Mouse (Mus musculus): ENCODE results near the gene Itih5. TPM values are rescaled to one million over a fixed set of nuclear protein-coding genes. Genes with fewer than 3 reads are reported as not detected.

Itih5 gene
- polyA plus RNA-seq, 1 experiment from 2014 or later, result 35.4 TPM

GRCm38 (mm10) chr2:10265881-10266280 is 112.5 kb downstream of the Itih5 start:
- Histone ChIP-seq H3K27me3 (ENCODE audit: control insufficient read depth, insufficient read depth, low read length) (no peaks in the 10 kb centered on the region), H3K27ac (replicated peaks) (no peak overlapping the region), H3K9me3 (ENCODE audit: control insufficient read depth, low read length) (no peaks in the 10 kb centered on the region), H3K36me3 (ENCODE audit: control insufficient read depth, insufficient read depth, low read length) (no peaks in the 10 kb centered on the region), H3K9ac (ENCODE audit: low read length) (no peak overlapping the region), H3K4me3 (ENCODE audit: low read depth, low read length) (no peak overlapping the region), H3K4me1 (replicated peaks; ENCODE audit: control insufficient read depth, insufficient read depth) (no peaks in the 10 kb centered on the region), H3K4me2 (replicated peaks; ENCODE audit: low read depth) (no peak overlapping the region)
- no peak for ATAC-seq (ENCODE audit: low FRiP score, low TSS enrichment)
- DNase-seq (ENCODE audit: low spot score), result no peak
- WGBS, result 69% methylated on average over 5 of the region's 5 CpGs
- TF ChIP-seq EP300 (optimal IDR thresholded peaks at IDR 0.05) (no peak), CTCF (IDR thresholded peaks at IDR 0.05; ENCODE audit: low read depth) (no peak)

- no peak for ATAC-seq (ENCODE audit: low FRiP score, low TSS enrichment)
- Histone ChIP-seq H3K9me3 (ENCODE audit: control insufficient read depth, low read length) (no peaks in the 10 kb centered on the region), H3K4me1 (replicated peaks; ENCODE audit: control insufficient read depth, insufficient read depth) (no peaks in the 10 kb centered on the region), H3K9ac (ENCODE audit: low read length) (no peak overlapping the region), H3K36me3 (ENCODE audit: control insufficient read depth, insufficient read depth, low read length) (no peaks in the 10 kb centered on the region), H3K27me3 (ENCODE audit: control insufficient read depth, insufficient read depth, low read length) (no peaks in the 10 kb centered on the region), H3K4me2 (replicated peaks; ENCODE audit: low read depth) (no peak overlapping the region), H3K27ac (replicated peaks) (no peak overlapping the region), H3K4me3 (ENCODE audit: low read depth, low read length) (no peak overlapping the region)
- 63% methylated on average over 9 of the region's 9 CpGs for WGBS
- TF ChIP-seq EP300 (optimal IDR thresholded peaks at IDR 0.05), result no peak
- no peak for TF ChIP-seq CTCF (IDR thresholded peaks at IDR 0.05; ENCODE audit: low read depth)
- no peak for DNase-seq (ENCODE audit: low spot score)
Measured at GRCm38 (mm10) chr2:10272604-10273115, 119.3 kb downstream of the Itih5 start.

- Histone ChIP-seq H3K4me1 (replicated peaks; ENCODE audit: control insufficient read depth, insufficient read depth) (no peaks in the 10 kb centered on the region), H3K27ac (replicated peaks) (no peak overlapping the region), H3K4me3 (ENCODE audit: low read depth, low read length) (no peak overlapping the region), H3K36me3 (ENCODE audit: control insufficient read depth, insufficient read depth, low read length) (no peaks in the 10 kb centered on the region), H3K9me3 (ENCODE audit: control insufficient read depth, low read length) (no peaks in the 10 kb centered on the region), H3K9ac (ENCODE audit: low read length) (no peak overlapping the region), H3K4me2 (replicated peaks; ENCODE audit: low read depth) (no peak overlapping the region), H3K27me3 (ENCODE audit: control insufficient read depth, insufficient read depth, low read length) (no peaks in the 10 kb centered on the region)
- DNase-seq (ENCODE audit: low spot score) (no peak), ATAC-seq (ENCODE audit: low FRiP score, low TSS enrichment) (no peak)
- 70% methylated on average over 3 of the region's 3 CpGs for WGBS
- no peak for TF ChIP-seq EP300 (optimal IDR thresholded peaks at IDR 0.05)
- TF ChIP-seq CTCF (IDR thresholded peaks at IDR 0.05; ENCODE audit: low read depth), result no peak
Measured at GRCm38 (mm10) chr2:10273541-10274050, 120.2 kb downstream of the Itih5 start.

GRCm38 (mm10) chr2:10276194-10276593 is 122.8 kb downstream of the Itih5 start:
- 0 out of 2 replicates have a peak overlapping the region, but pooled peaks have one; percentile 20 for H3K27ac ChIP-seq (replicated peaks)
- no peak overlapping the region for H3K4me2 ChIP-seq (replicated peaks; ENCODE audit: low read depth)
- DNase-seq (ENCODE audit: low spot score) (peak; percentile 62), ATAC-seq (ENCODE audit: low FRiP score, low TSS enrichment) (peak; percentile 90)
- H3K4me3 ChIP-seq (ENCODE audit: low read depth, low read length), result no peak overlapping the region
- 18% methylated on average over 2 of the region's 2 CpGs for WGBS
- no peaks in the 10 kb centered on the region for H3K27me3 ChIP-seq (ENCODE audit: control insufficient read depth, insufficient read depth, low read length)
- TF ChIP-seq EP300 (optimal IDR thresholded peaks at IDR 0.05), result no peak
- TF ChIP-seq CTCF (IDR thresholded peaks at IDR 0.05; ENCODE audit: low read depth), result no peak
- H3K36me3 ChIP-seq (ENCODE audit: control insufficient read depth, insufficient read depth, low read length), result no peaks in the 10 kb centered on the region
- no peaks in the 10 kb centered on the region for H3K9me3 ChIP-seq (ENCODE audit: control insufficient read depth, low read length)
- no peaks in the 10 kb centered on the region for H3K4me1 ChIP-seq (replicated peaks; ENCODE audit: control insufficient read depth, insufficient read depth)
- H3K9ac ChIP-seq (ENCODE audit: low read length), result no peak overlapping the region

- H3K36me3 ChIP-seq (ENCODE audit: control insufficient read depth, insufficient read depth, low read length), result no peaks in the 10 kb centered on the region
- no peaks in the 10 kb centered on the region for H3K27me3 ChIP-seq (ENCODE audit: control insufficient read depth, insufficient read depth, low read length)
- WGBS, result 54% methylated on average over 5 of the region's 5 CpGs
Measured at GRCm38 (mm10) chr2:10283686-10284085, 130.3 kb downstream of the Itih5 start.

DNA sequence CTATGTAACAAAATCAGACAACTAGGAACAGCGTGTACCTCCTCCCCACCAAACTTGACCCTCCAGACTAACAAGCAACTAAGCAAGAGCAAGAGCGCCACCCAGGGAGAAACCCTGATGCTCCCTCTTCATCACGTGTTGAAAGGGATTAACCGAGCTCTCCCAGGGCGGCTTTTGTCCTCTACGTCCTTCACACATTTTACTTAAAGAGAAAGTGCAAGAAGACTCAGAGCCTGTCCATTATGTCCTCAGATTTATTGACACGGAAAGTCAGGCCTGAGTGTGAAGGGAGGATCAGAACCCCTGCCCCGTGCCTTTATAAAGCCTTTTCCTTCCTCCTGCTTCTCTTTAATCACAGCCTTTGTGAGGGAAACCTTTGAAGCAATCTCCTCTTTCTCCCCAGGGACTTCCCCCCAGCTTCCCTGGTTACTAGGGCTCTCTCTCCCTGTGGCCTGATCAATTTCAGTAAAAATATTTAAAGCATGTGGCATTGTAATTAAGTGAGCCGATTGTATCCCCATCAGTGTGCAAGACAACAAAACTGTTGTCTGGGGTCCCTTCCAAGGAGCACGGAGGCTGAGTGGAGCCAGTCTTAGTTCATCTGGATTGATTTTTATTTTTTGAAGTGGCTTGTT is 131.4 kb downstream of the Itih5 start:
- Histone ChIP-seq H3K36me3 (ENCODE audit: control insufficient read depth, insufficient read depth, low read length) (no peaks in the 10 kb centered on the region), H3K27ac (replicated peaks) (no peak overlapping the region), H3K4me2 (replicated peaks; ENCODE audit: low read depth) (no peak overlapping the region), H3K4me1 (replicated peaks; ENCODE audit: control insufficient read depth, insufficient read depth) (no peaks in the 10 kb centered on the region), H3K9me3 (ENCODE audit: control insufficient read depth, low read length) (no peaks in the 10 kb centered on the region), H3K27me3 (ENCODE audit: control insufficient read depth, insufficient read depth, low read length) (no peaks in the 10 kb centered on the region), H3K4me3 (ENCODE audit: low read depth, low read length) (no peak overlapping the region), H3K9ac (ENCODE audit: low read length) (no peak overlapping the region)
- ATAC-seq (ENCODE audit: low FRiP score, low TSS enrichment), result 0 out of 2 replicates have a peak, but pooled peaks have one; percentile 8
- WGBS, result 23% methylated on average over 10 of the region's 10 CpGs
- peak; percentile 34 for DNase-seq (ENCODE audit: low spot score)
- peak; percentile 63 for TF ChIP-seq CTCF (IDR thresholded peaks at IDR 0.05; ENCODE audit: low read depth)
- TF ChIP-seq EP300 (optimal IDR thresholded peaks at IDR 0.05), result no peak

More at GRCm38 (mm10) chr2:10283686-10284085, 130.3 kb downstream of the Itih5 start:
- no peak overlapping the region for H3K9ac ChIP-seq (ENCODE audit: low read length)
- H3K4me1 ChIP-seq (replicated peaks; ENCODE audit: control insufficient read depth, insufficient read depth), result no peaks in the 10 kb centered on the region
- no peak for TF ChIP-seq EP300 (optimal IDR thresholded peaks at IDR 0.05)
- TF ChIP-seq CTCF (IDR thresholded peaks at IDR 0.05; ENCODE audit: low read depth), result no peak
- H3K4me2 ChIP-seq (replicated peaks; ENCODE audit: low read depth), result no peak overlapping the region
- H3K27ac ChIP-seq (replicated peaks), result no peak overlapping the region
- no peak for DNase-seq (ENCODE audit: low spot score)
- H3K9me3 ChIP-seq (ENCODE audit: control insufficient read depth, low read length), result no peaks in the 10 kb centered on the region
- H3K4me3 ChIP-seq (ENCODE audit: low read depth, low read length), result no peak overlapping the region
- no peak for ATAC-seq (ENCODE audit: low FRiP score, low TSS enrichment)

Data from stomach, postnatal 0 days (tissue).